Mouse (Mus musculus) gastrocnemius, postnatal 14 days (tissue): ENCODE measurements at regions not wholly inside any gene's neighbourhood (a gene's known extent, or its start where the extent isn't known, plus 50 kb on each side); places are given as distances from the start of the nearest gene placed in this dataset.
"Not testable (repeated sequence)": the region's sequence is repeated elsewhere in the genome, so short reads cannot be mapped to it uniquely, and the experiment has no call there.

Source experiments
- DNase-seq: peaks from one replicate; pipeline ENCODE4 v3.0.0; 2021; ENCODE audit warnings: mixed read lengths
- intact Hi-C: fragments of 180-260 bp; cut with DNase I; formaldehyde crosslinking; loops from one replicate; pipeline ENCODE4 v1.15.1; 2025; ENCODE audit warnings: low total_unique reads

DNA sequence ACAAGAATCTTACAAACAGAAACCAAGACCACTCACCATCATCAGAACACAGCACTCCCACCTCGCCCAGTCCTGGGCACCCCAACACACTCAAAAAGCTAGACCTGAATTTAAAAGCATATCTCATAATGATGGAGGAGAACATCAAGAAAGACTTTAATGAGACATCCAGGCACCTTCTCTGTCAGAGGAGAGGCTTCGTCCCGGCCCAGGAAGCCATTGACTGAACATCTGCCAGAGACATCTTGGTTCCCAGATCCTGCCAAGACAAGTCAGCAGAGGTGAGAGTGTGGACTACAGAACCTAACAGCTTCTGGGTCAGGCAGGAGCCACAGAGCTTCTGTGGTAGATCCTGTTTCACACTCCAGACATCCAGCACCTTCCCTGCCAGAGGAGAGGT lies 93.4 kb downstream of the Vmn2r41 start:
- peak; percentile 2 for DNase-seq

More for the DNA sequence above, 93.4 kb downstream of the Vmn2r41 start:
- intact Hi-C loops, result not testable (repeated sequence)
